Mouse (Mus musculus): ENCODE data around the gene Npl. TPM values are rescaled to one million over a fixed set of nuclear protein-coding genes. Genes with fewer than 3 reads are reported as not detected.

Gene Npl
- total and polyA plus RNA-seq, 2 experiments from 2014 or later: 0.57 to 3.2 TPM

DNA sequence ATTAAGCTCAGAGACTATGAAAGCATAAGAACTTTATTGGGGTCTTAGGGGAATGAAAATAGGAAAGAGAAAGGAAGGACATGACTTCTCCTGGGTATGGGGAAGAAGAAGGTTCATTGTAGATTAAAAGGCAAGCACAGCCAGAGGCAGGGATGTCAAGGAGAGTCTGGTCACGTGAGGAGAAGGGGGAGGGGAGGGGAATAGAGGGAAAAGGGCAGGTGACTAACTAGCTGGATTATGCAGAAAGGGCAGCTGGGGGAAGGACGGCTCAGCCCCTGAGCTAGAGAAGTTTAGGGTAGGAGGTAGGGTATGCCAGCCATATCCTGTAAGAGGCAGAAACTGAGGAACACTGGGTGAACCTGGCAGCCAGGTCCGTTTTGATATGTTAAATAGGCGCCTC lies 56.5 kb downstream of the Npl start:
- Histone ChIP-seq H3K9me3 (replicated peaks; ENCODE audit: control insufficient read depth, low read length) (no peaks in the 10 kb centered on the region), H3K9ac (replicated peaks; ENCODE audit: low read depth, low read length) (no peak overlapping the region), H3K4me2 (ENCODE audit: low read depth, low read length) (no peak overlapping the region), H3K36me3 (replicated peaks; ENCODE audit: control insufficient read depth, insufficient read depth, low read length) (no peaks in the 10 kb centered on the region), H3K27ac (ENCODE audit: low read depth) (no peak overlapping the region), H3K4me3 (ENCODE audit: low read depth, low read length) (no peak overlapping the region), H3K4me1 (ENCODE audit: control insufficient read depth, insufficient read depth) (no peaks in the 10 kb centered on the region), H3K27me3 (ENCODE audit: control insufficient read depth, insufficient read depth, low read length) (no peaks in the 10 kb centered on the region)
- 38% methylated on average over 4 of the region's 4 CpGs for WGBS
- DNase-seq (ENCODE audit: low spot score) (no peak), ATAC-seq (ENCODE audit: insufficient read depth, low read depth) (no peak)
- TF ChIP-seq CTCF (IDR thresholded peaks at IDR 0.05; ENCODE audit: low read depth) (no peak), EP300 (IDR thresholded peaks at IDR 0.05; ENCODE audit: low read depth) (no peak)

DNA sequence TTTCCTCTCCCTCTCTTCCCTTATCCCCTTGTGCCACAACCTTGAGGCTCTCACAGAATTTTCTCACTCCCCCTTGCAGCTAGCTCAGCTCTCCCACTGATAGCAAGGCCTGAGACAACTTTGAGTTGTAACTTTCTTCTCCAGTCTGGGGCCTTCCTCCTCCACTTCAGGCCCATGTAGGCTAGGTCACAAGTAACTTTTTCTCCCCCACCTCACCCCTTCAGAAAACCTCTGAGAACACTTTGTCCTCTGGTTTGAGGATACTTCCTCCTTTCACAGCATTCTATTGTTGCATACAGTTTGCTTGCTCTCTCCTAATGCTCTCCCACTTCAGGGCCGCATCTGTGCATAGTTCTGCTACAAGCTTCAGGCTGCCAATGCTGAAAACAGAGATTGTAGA lies 58.0 kb downstream of the Npl start:
- H3K9ac ChIP-seq (replicated peaks; ENCODE audit: low read depth, low read length): no peak overlapping the region
- H3K9me3 ChIP-seq (replicated peaks; ENCODE audit: control insufficient read depth, low read length): no peaks in the 10 kb centered on the region
- no peak overlapping the region for H3K27ac ChIP-seq (ENCODE audit: low read depth)
- TF ChIP-seq CTCF (IDR thresholded peaks at IDR 0.05; ENCODE audit: low read depth): no peak
- TF ChIP-seq EP300 (IDR thresholded peaks at IDR 0.05; ENCODE audit: low read depth): no peak
- H3K4me2 ChIP-seq (ENCODE audit: low read depth, low read length): no peak overlapping the region
- DNase-seq (ENCODE audit: low spot score): no peak
- ATAC-seq (ENCODE audit: insufficient read depth, low read depth): no peak
- no peaks in the 10 kb centered on the region for H3K4me1 ChIP-seq (ENCODE audit: control insufficient read depth, insufficient read depth)
- 81% methylated on average over 1 of the region's 1 CpGs for WGBS
- H3K36me3 ChIP-seq (replicated peaks; ENCODE audit: control insufficient read depth, insufficient read depth, low read length): no peaks in the 10 kb centered on the region
- H3K27me3 ChIP-seq (ENCODE audit: control insufficient read depth, insufficient read depth, low read length): no peaks in the 10 kb centered on the region
- no peak overlapping the region for H3K4me3 ChIP-seq (ENCODE audit: low read depth, low read length)

DNA sequence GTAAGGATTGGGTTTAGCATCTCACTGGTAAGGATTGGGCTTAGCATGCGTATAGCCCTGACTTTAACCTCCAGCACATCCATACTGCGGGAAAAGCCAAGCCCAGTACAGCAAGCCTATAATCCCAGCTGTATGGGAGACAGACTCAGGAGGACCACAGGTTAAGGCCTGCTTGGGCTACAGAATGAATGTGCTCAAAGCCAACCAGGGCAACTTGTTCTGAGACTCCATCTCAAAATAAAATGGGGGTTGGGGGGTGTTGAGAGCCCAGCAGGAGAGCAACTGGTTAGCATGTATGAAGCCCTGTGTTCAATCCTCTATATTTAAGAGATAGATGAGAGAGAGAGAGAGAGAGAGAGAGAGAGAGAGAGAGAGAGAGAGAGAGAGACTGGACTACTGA lies 58.5 kb downstream of the Npl start:
- Histone ChIP-seq H3K27ac (ENCODE audit: low read depth) (no peak overlapping the region), H3K4me3 (ENCODE audit: low read depth, low read length) (no peak overlapping the region), H3K27me3 (ENCODE audit: control insufficient read depth, insufficient read depth, low read length) (no peaks in the 10 kb centered on the region), H3K36me3 (replicated peaks; ENCODE audit: control insufficient read depth, insufficient read depth, low read length) (no peaks in the 10 kb centered on the region), H3K4me2 (ENCODE audit: low read depth, low read length) (no peak overlapping the region), H3K9me3 (replicated peaks; ENCODE audit: control insufficient read depth, low read length) (no peaks in the 10 kb centered on the region), H3K4me1 (ENCODE audit: control insufficient read depth, insufficient read depth) (peaks cover under 1% of the 10 kb centered on the region; the same call in 1 of the 2 replicates), H3K9ac (replicated peaks; ENCODE audit: low read depth, low read length) (no peak overlapping the region)
- no peak for TF ChIP-seq CTCF (IDR thresholded peaks at IDR 0.05; ENCODE audit: low read depth)
- DNase-seq (ENCODE audit: low spot score) (no peak), ATAC-seq (ENCODE audit: insufficient read depth, low read depth) (no peak)
- 86% methylated on average over 2 of the region's 2 CpGs for WGBS

DNA sequence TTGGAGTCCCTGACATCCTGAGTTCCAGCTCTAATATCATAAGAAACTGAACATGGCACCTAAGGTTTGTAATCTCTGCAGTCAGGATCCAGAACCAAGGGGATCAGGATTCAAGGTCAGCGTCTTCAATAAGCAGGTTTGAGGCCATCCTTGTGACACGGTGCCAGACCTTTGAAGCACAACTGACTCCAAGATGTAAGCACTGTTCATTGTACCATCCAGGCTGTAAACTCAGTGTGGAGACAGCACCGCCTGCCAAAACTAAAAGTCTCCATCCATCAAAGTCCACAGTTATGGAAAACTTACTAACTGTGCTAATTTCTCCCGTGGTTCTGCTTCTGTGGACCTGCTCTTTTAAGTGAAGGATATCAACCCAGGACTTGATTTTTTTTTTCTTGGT lies 59.9 kb downstream of the Npl start:
- H3K36me3 ChIP-seq (replicated peaks; ENCODE audit: control insufficient read depth, insufficient read depth, low read length): no peaks in the 10 kb centered on the region
- TF ChIP-seq EP300 (IDR thresholded peaks at IDR 0.05; ENCODE audit: low read depth): no peak
- TF ChIP-seq CTCF (IDR thresholded peaks at IDR 0.05; ENCODE audit: low read depth): no peak
- no peaks in the 10 kb centered on the region for H3K9me3 ChIP-seq (replicated peaks; ENCODE audit: control insufficient read depth, low read length)
- no peaks in the 10 kb centered on the region for H3K27me3 ChIP-seq (ENCODE audit: control insufficient read depth, insufficient read depth, low read length)
- no peak overlapping the region for H3K27ac ChIP-seq (ENCODE audit: low read depth)
- DNase-seq (ENCODE audit: low spot score) (no peak), ATAC-seq (ENCODE audit: insufficient read depth, low read depth) (no peak)
- H3K4me2 ChIP-seq (ENCODE audit: low read depth, low read length): no peak overlapping the region
- H3K9ac ChIP-seq (replicated peaks; ENCODE audit: low read depth, low read length): no peak overlapping the region
- H3K4me1 ChIP-seq (ENCODE audit: control insufficient read depth, insufficient read depth): peaks cover 14% of the 10 kb centered on the region
- 73% methylated on average over 4 of the region's 4 CpGs for WGBS
- no peak overlapping the region for H3K4me3 ChIP-seq (ENCODE audit: low read depth, low read length)

DNA sequence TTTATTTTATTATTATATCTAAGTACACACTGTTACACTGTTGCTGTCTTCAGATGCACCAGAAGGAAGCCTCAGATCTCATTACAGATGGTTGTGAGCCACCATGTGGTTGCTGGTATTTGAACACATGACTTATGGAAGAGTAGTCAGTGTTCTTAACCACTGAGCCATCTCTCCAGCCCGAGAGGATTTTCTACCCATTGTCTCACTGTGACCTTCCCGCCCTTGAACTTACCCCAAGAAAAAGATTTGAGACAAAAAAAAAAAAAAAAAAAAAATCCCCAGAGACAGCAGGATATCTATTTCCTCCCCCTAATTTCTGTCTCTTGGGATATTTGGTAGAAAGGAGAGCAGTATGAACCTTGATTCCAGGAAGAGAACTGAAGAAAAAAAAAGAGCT lies 60.3 kb downstream of the Npl start:
- Histone ChIP-seq H3K4me1 (ENCODE audit: control insufficient read depth, insufficient read depth) (peaks cover 18% of the 10 kb centered on the region), H3K9ac (replicated peaks; ENCODE audit: low read depth, low read length) (no peak overlapping the region), H3K27ac (ENCODE audit: low read depth) (0 out of 2 replicates have a peak overlapping the region, but pooled peaks have one; percentile 18), H3K36me3 (replicated peaks; ENCODE audit: control insufficient read depth, insufficient read depth, low read length) (no peaks in the 10 kb centered on the region), H3K4me2 (ENCODE audit: low read depth, low read length) (no peak overlapping the region), H3K9me3 (replicated peaks; ENCODE audit: control insufficient read depth, low read length) (no peaks in the 10 kb centered on the region), H3K4me3 (ENCODE audit: low read depth, low read length) (no peak overlapping the region), H3K27me3 (ENCODE audit: control insufficient read depth, insufficient read depth, low read length) (no peaks in the 10 kb centered on the region)
- 47% methylated on average over 2 of the region's 2 CpGs for WGBS
- ATAC-seq (ENCODE audit: insufficient read depth, low read depth): no peak
- no peak for DNase-seq (ENCODE audit: low spot score)
- TF ChIP-seq CTCF (IDR thresholded peaks at IDR 0.05; ENCODE audit: low read depth) (no peak), EP300 (IDR thresholded peaks at IDR 0.05; ENCODE audit: low read depth) (no peak)

DNA sequence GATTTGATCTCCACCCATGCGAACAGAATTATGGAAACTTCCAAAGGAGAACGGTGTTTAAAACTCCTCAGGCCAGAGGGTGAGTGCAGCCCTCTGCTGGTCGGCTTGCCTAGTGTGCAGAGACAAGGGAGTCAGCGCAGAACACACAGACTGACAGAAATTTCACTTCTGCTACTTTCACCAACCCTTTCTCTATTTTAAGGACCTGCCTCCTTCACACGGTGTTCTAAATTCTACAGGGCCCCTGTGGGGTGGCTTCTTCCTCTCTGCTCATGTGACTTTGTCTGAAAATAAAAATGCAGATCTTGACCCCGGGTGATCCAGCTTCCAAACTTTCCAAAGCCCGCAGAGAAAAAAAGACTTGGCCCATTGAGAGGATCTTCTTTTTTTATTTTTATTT lies 60.7 kb downstream of the Npl start:
- TF ChIP-seq CTCF (IDR thresholded peaks at IDR 0.05; ENCODE audit: low read depth) (peak; percentile 23), EP300 (IDR thresholded peaks at IDR 0.05; ENCODE audit: low read depth) (no peak)
- no peak for DNase-seq (ENCODE audit: low spot score)
- no peak for ATAC-seq (ENCODE audit: insufficient read depth, low read depth)
- Histone ChIP-seq H3K9me3 (replicated peaks; ENCODE audit: control insufficient read depth, low read length) (no peaks in the 10 kb centered on the region), H3K36me3 (replicated peaks; ENCODE audit: control insufficient read depth, insufficient read depth, low read length) (no peaks in the 10 kb centered on the region), H3K4me2 (ENCODE audit: low read depth, low read length) (no peak overlapping the region), H3K9ac (replicated peaks; ENCODE audit: low read depth, low read length) (no peak overlapping the region), H3K4me1 (ENCODE audit: control insufficient read depth, insufficient read depth) (peaks cover 21% of the 10 kb centered on the region), H3K27me3 (ENCODE audit: control insufficient read depth, insufficient read depth, low read length) (no peaks in the 10 kb centered on the region), H3K4me3 (ENCODE audit: low read depth, low read length) (no peak overlapping the region), H3K27ac (ENCODE audit: low read depth) (0 out of 2 replicates have a peak overlapping the region, but pooled peaks have one; percentile 18)
- WGBS: 47% methylated on average over 7 of the region's 7 CpGs

All from heart, postnatal 0 days (tissue).